Mouse (Mus musculus): ENCODE results near the gene Gatad2b. TPM values are rescaled to one million over a fixed set of nuclear protein-coding genes. Genes with fewer than 3 reads are reported as not detected.

Gatad2b gene
- total and polyA plus RNA-seq, 3 experiments = 8.4 to 22.6 (median 8.9) TPM

DNA sequence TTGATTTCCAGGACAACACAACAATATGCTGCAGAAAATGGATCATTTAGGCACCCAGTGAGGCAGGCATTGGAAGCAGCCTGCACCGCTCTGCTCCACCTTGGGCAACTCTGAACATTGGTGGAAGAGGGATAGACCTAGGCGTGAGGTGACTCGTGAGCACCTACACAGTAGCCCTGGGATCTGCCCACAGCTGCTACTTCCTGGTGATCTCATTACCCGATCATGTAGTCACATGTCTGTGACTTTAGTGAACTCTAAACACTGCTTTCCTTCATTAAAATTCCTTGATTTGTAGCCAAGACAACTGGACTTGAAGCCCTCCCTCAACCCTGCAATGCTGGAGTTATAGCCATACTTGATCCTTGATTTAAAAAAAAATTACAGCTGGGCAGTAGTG lies 81.4 kb downstream of the Gatad2b start:
- Histone ChIP-seq H3K36me3 (replicated peaks in 1 of 2; ENCODE audit: control insufficient read depth in 1 of 2, insufficient read depth in 1 of 2, low read length in 1 of 2) (no peaks in the 10 kb centered on the region), H3K9me3 (replicated peaks; ENCODE audit: low read length) (peaks cover 3% of the 10 kb centered on the region), H3K4me2 (ENCODE audit: insufficient read depth, low read depth, poor library complexity, severe bottlenecking) (no peak overlapping the region), H3K27me3 (replicated peaks) (no peaks in the 10 kb centered on the region), H3K27ac (ENCODE audit: insufficient read depth, low read depth) (no peak overlapping the region), H3K9ac (ENCODE audit: insufficient read depth, low read depth) (no peak overlapping the region), H3K79me2 (replicated peaks; ENCODE audit: control insufficient read depth, extremely low read depth, insufficient read depth, poor library complexity, severe bottlenecking) (no peaks in the 10 kb centered on the region), H3K4me1 (ENCODE audit: control insufficient read depth in 1 of 2, insufficient read depth in 2 of 2) (peaks cover 4 to 21% of the 10 kb centered on the region in 2 experiments; a peak in 3 of 4 replicates), H3K4me3 (replicated peaks in 1 of 3; ENCODE audit: low read depth in 2 of 3, low read length in 2 of 3, poor library complexity in 1 of 3) (no peak overlapping the region)
- dilution Hi-C loops (cut with MboI; ENCODE audit: extremely low pct_ligation_motif_present, extremely low pct_unique_long_range_greater_than_20kb, low sequenced_read_pairs) = no loop called here
- no peak for DNase-seq (ENCODE audit: extremely low read depth)
- in situ Hi-C loops (cut with MboI; ENCODE audit: low pct_ligation_motif_present, low pct_unique_long_range_greater_than_20kb, low sequenced_read_pairs) = loop anchor here (5.0 to 10.0 kb wide), 2 partner anchors 80 to 152 kb away; partner anchors contain the start of gene Gatad2b
- TF ChIP-seq ELF1 (IDR thresholded peaks at IDR 0.05; ENCODE audit: low read depth, low read length) = no peak

DNA sequence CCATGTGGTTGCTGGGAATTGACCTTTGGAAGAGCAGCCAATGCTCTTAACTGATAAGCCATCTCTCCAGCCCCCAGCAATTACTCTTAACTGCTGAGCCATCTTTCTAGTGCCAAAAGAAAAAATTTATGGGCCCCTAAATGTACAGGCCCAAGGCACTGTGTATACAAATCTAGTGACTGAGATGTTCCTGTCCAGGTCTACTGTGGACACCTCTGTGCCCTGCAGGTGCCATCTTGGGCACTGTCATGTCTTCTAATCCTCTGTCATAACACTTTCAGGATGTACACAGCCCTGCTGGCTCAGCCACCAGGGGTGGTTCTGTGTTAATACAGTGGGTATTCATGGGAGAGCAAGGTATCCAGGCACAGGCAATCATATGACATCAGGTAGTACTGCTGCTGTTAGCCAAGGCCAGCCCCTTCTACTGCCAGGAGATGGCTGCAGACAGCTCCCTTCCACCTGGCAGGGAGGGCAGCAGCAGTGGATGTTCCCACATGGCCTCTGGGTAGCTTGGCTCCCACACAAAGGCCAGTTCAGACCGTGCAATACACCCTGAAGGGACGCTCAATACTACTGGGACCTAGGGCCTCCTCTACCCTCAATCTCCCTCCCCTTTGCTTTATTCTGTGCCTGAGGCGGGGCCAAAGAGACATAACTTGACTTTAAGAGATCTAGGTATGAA lies 82.7 kb downstream of the Gatad2b start:
- no peak overlapping the region for H3K27ac ChIP-seq (ENCODE audit: insufficient read depth, low read depth)
- no peaks in the 10 kb centered on the region for H3K27me3 ChIP-seq (replicated peaks)
- peaks cover 3 to 14% of the 10 kb centered on the region in 2 experiments; a peak in 3 of 4 replicates for H3K4me1 ChIP-seq (ENCODE audit: control insufficient read depth in 1 of 2, insufficient read depth in 2 of 2)
- no peaks in the 10 kb centered on the region for H3K79me2 ChIP-seq (replicated peaks; ENCODE audit: control insufficient read depth, extremely low read depth, insufficient read depth, poor library complexity, severe bottlenecking)
- in situ Hi-C loops (cut with MboI; ENCODE audit: low pct_ligation_motif_present, low pct_unique_long_range_greater_than_20kb, low sequenced_read_pairs) (loop anchor here (10.0 kb wide), 1 partner anchor 81 kb away; the partner anchor contains the start of gene Gatad2b), dilution Hi-C loops (cut with MboI; ENCODE audit: extremely low pct_ligation_motif_present, extremely low pct_unique_long_range_greater_than_20kb, low sequenced_read_pairs) (no loop called here)
- H3K9ac ChIP-seq (ENCODE audit: insufficient read depth, low read depth) = no peak overlapping the region
- no peaks in the 10 kb centered on the region for H3K36me3 ChIP-seq (replicated peaks in 1 of 2; ENCODE audit: control insufficient read depth in 1 of 2, insufficient read depth in 1 of 2, low read length in 1 of 2)
- DNase-seq (ENCODE audit: extremely low read depth) = no peak
- no peak overlapping the region for H3K4me2 ChIP-seq (ENCODE audit: insufficient read depth, low read depth, poor library complexity, severe bottlenecking)
- H3K9me3 ChIP-seq (replicated peaks; ENCODE audit: low read length) = peaks cover 3% of the 10 kb centered on the region
- TF ChIP-seq ETS1 (conservative IDR thresholded peaks at IDR 0.05; ENCODE audit: low read depth, low read length) (no peak), MAX (IDR thresholded peaks at IDR 0.05; ENCODE audit: low read length) (no peak), CTCF (conservative IDR thresholded peaks at IDR 0.05 in 1 of 2, IDR thresholded peaks at IDR 0.05 in 1 of 2; ENCODE audit: low read depth in 2 of 2, low read length in 2 of 2) (no peak), TBP (conservative IDR thresholded peaks at IDR 0.05; ENCODE audit: low read depth, low read length) (no peak), ZC3H11A (IDR thresholded peaks at IDR 0.05; ENCODE audit: low read depth, low read length) (no peak), TCF12 (IDR thresholded peaks at IDR 0.05; ENCODE audit: low read depth, low read length) (no peak), EP300 (IDR thresholded peaks at IDR 0.05; ENCODE audit: low read length) (no peak), USF2 (conservative IDR thresholded peaks at IDR 0.05; ENCODE audit: low read depth, low read length) (no peak), KAT2A (IDR thresholded peaks at IDR 0.05; ENCODE audit: insufficient replicate concordance, low read length) (no peak), JUN (IDR thresholded peaks at IDR 0.05; ENCODE audit: insufficient read depth, low read depth, low read length) (no peak), MAZ (IDR thresholded peaks at IDR 0.05; ENCODE audit: low read depth, low read length) (no peak), SIN3A (IDR thresholded peaks at IDR 0.05; ENCODE audit: low read length) (no peak), IRF4 (IDR thresholded peaks at IDR 0.05; ENCODE audit: low read depth, low read length) (no peak), ELF1 (IDR thresholded peaks at IDR 0.05; ENCODE audit: low read depth, low read length) (no peak)
- no peak overlapping the region for H3K4me3 ChIP-seq (replicated peaks in 1 of 3; ENCODE audit: low read depth in 2 of 3, low read length in 2 of 3, poor library complexity in 1 of 3)
